Mouse (Mus musculus): Measurements from ENCODE around the gene Fam20b.
A peak's percentile ranks its signal among the peaks of the same experiment; 100 is the strongest.

The Fam20b gene

DNA sequence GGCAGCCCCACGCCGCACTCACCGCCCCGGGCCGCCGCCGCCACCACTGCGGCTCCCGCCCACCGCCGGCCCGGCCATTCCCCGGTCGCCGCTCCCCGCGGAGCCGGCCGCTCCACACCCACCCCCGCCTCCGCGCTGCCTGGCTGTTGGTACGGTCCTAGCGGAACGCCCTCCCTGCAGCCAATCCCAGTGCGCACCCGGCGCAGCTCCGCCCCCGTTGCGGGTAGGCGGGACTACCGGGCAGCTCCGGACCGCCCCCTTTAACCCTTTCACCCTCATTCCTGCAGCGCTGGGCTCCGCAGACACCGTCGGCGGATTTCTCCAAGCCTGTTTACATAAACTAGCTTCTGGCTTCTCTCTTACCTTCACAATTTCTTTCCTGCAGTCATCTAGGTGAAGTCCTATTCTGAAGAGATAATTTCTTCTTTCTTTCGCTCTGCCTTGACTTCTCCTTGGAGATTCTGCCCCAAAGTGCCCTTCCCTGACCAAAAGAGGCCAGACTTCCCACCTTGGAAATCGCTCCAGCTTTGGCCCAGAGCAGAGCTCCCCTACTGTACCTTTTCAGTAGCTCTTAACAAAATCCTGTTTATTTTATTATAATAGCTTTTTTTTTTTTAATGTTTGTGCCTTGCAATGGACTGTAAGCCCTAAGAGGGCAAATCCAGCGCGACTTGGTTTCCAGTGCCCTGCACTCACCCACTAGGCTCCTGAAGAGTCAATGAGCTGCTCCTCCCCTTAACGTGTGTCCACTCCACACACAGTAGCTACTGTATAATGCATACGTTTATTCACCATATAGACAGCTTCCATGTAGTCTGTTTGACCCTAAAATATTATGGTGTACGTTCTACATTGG is at the start of gene Fam20b:
Fam20b (minus strand) TSS at position 137 of the 856 bp plus-strand sequence.
- DNase-seq = peak; percentile 95 to 98

DNA sequence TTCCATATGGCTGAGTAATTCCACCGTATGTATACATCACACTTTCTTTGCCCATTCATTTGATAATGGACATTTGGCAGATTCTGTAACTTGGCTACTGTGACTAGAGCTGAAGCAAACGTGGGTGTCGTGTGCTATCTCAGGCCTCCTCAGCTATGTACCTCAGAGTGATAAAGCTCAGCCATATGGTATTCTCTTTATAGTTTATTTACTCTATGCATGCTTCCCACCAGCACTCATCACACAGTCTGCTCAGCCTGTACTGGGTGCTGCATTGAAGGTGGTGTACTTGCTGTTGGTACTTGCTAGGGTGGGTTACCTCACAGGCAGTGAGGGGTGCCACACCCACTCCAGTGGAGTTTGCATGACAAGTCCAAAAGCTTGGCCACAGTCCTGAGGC is 46.4 kb upstream of the Fam20b start:
- no peak for DNase-seq

DNA sequence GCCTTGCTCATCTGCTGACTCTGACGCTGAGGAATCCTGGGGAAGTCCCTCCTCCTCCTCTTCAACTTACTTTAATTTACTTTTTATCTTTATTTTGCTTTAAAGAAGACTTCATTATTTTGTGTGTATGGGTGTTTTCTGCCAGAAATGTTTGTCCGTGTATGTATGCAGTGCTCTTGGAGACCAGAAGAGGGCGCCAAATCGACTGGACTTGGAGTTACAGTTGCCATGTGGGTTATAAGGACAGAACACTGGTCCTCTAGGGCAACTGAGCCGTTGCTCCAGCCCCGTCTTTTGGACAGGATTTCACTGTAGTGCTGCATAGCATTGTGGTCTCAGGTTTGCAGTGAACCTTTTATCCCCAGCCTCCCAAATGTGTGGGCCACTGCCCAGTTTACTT is 45.7 kb upstream of the Fam20b start:
- no peak for DNase-seq

DNA sequence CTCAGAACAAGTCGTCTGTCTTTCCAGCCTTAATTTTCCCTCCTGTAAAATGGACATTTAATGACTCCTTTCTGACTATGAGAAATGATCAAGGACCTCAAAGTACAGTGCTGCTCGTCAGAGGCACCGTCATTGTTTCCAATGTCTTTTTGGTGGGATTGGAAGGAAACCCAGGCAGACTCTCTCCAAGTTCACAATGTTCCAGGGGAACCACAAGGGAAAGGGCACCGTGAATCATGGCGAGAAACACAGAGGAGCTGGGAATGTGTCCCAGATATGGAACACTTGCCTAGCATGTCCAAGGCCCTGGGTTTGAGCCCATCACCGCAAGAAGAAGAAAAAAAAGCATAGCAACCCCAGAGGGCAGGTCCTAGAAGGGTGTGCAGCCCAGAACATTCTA is 44.4 kb upstream of the Fam20b start:
- DNase-seq = no peak

DNA sequence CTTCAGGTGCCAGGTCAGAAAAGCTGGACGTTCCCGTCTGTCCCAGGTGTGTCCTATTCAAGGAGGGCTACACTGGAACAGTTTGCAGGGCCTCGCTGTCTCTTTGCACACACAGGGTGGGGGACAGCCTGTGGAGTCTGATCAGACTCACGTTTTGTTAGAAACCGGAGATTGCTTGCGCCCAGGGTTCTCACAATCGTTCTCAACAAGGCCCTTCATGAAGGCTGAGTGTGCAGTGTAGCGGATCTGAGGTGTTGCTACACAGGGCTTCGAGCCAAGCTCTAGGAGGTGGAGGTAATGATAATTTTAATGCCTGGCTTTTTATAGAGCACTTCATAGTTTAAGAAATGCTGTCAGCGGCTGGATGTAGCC is 42.5 kb upstream of the Fam20b start:
- no peak for DNase-seq

DNA sequence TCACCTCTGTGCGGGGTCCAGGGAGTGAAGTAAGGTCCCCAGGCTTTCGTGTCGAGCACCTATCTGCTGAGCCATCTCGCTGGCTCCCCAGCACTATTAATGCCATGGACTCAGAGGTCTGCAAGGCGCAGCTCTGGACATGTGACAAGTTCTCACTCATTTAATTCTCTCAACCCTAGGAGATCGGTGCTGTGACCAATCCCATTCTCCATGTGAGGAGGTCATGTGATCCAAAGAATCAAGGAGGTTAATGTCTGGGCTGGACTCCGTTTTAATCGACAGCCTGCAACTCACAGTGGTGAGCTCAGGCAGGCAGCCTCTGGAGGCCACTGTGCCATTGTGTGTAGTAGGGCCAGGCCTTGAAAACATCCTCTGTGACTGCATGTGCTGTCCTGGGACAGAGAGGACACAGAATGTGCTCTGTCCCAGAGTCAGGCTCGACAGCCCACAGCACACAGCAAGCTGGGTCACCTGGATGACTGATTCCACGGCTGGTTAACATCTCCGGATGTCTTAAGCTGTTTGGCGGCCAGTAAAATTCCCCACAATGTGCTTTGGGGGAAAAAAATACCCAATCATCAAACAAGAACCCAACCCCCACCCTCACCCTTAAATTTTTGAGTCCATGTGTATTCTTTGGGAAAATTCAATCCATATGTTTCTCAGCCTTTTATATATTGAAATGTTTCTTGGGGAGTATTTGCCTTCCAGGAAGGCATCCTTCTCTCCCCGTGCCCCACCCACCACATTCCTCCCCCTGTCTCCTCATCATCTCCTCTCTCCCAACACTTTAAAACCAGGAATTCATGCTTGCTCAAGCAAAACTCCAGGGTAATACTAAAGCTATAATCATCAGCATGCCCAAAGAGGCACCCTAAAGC is 41.9 kb upstream of the Fam20b start:
- DNase-seq = no peak

DNA sequence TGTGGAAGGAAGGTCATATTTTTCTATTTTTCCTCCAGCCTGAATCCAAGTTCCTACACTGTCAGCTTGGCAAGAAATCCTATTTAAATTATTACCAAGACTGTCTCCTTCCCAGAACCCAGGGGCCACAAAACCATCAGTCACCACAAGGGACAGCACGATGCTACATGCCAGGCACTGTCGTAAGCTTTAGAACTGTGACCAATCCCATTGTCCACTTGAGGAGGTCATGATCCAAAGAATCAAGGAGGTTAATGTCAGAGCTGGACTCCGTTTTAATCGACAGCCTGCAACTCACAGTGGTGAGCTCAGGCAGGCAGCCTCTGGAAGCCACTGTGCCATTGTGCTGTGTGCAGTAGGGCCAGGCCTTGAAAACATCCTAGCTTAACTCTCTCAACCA is 39.4 kb upstream of the Fam20b start:
- no peak for DNase-seq

DNA sequence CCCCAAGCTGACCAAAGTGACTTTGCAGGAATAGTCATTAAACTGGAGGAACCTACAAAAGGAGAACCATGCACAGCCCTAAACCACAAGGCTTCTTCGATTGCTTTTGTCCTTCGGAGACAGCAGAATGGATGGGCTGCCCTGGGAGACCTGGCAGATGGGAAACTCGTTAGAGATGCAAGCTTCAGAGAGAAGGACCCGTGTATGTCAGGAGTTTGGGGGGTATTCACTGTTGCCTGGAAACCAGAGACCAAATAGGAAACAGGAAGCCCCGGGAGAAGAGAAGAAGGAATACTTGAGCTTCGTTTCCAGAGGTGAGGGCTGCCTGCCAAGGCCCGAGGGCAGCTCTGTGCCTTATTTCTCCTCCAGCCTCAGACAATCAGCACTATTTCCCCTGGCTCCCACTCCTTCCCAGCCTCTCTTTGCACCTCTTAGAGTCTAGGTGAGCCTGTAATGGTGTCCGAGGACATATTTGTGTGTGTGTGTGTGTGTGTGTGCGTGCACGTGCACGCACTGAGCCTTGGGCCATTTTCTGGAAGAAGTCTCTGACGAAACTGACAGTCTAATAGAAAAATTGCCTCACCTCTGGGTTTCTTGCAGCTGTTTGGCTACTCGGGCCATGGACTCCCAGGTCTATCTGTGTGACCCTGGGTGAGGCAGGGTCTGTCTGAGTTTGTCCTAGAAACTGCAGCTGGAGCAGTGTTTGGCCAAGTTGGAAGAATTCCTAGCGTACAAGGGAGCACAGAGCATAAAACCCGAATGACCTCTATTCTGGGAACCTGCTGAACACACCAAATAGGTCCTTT is 35.9 kb upstream of the Fam20b start:
- DNase-seq = no peak

DNA sequence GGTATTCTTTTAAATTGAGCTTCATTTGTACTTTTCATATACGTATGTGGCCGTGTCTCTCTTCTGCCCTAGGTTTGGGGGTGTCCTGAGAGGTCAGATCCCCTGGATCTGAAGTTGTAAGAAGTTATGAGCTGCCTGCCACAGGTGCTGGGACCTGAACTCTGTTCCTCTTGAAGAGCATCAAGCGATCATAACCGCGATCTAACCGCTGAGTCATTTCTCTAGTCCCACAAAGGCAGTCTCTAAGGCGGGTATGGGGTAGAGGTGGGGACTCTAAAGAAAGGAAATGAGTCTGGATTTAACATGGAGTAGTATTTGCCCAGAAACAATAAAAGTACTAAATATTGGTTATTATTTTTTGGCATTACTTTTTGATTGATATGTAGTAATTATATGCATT is 34.1 kb upstream of the Fam20b start:
- no peak for DNase-seq

DNA sequence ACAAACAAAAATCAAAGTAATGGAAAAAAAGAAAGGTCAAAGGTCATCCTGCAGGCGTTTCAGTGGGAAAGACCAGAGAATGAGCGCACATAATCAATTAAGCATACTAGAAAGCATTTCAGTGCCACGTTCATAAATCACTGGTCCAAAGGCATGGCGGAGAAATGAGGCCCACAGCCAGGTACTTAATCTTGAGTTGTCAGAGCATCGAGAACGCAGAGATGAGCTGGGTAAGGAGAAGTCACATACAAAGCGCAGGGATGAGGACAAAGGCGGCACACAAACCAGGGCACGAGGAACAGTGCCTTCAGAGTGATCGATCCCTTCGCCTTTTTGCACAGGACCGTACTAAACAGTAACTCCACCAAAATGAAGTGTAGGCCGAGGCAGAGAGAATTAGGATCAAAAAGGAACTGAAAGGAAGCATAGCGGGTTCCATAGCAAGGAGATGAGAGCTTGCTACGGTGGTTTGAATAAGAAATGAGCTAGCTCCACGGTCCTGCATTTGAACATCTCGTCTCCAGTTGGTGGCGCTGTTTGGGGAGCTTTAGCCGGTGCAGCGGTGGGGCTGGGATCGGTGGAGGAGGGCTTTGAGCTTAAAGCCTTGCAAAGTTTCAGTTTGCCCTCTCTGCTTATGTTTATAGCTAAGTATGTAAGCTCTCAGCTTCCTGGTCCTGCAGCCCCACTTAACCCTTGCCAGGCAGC is 33.3 kb upstream of the Fam20b start:
- DNase-seq = peak; percentile 57 to 59

DNA sequence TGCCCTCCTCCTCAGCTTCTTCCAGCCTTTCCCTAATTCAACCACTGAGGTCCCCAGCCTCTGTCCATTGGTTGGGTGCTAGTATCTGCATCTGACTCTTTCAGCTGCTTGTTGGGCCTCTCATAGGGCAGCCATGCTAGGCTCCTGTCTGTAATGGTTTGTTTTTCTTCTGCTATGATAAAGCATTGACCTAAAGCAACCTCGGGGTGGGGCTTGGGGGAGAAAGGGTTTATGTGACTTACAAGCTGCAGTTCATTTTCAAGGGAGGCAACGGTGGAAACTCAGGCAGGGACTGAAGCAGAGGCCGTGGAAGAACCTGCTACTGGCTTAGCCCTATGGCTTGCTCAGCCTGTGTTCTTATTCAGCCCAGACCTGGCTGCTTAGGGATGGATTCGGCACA is 31.4 kb upstream of the Fam20b start:
- DNase-seq = no peak

DNA sequence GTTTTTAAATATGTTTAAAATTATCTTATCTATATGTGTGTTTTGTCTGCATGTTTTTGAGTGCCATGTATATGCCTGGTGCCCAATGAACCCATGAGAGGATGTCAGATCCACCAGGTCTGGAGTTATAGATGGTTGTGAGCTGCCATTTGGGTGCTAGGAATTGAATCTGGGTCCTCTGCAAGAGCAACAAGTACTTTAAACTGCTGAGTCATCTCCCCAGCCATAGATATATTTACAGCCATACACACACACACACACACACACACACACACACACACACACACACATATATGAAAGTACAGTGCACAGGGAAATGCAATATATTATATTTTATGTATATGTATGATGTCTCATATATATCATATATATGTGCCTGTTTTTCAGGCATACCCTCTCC is 30.2 kb upstream of the Fam20b start:
- no peak for DNase-seq

DNA sequence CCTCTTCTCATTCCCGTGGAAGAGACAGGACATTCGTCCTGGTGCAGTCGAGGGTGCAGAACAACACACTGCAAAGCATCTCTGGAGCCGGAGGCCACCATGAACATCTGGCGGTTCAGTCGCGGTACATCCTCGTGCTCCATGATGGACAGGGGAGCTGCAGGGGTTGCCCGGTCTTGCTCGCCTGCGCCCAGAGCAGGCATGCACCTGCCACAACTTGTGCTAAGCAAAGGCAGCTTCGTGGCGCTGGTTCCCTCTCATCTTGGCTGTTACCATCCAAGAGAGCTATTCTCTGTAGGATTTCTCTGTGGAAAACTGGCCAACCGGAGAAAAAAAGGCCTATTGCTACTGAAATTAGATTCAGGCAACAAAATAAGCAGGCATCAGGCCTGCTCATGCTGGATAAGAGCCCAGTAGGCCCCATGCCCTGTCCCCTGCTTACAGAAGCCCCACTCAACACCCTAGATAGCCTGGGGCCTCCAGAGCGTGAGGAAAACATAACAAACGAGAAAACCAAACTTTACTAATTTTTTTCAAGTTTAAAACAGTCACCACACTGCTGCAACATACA is 29.6 kb upstream of the Fam20b start:
- DNase-seq = no peak

DNA sequence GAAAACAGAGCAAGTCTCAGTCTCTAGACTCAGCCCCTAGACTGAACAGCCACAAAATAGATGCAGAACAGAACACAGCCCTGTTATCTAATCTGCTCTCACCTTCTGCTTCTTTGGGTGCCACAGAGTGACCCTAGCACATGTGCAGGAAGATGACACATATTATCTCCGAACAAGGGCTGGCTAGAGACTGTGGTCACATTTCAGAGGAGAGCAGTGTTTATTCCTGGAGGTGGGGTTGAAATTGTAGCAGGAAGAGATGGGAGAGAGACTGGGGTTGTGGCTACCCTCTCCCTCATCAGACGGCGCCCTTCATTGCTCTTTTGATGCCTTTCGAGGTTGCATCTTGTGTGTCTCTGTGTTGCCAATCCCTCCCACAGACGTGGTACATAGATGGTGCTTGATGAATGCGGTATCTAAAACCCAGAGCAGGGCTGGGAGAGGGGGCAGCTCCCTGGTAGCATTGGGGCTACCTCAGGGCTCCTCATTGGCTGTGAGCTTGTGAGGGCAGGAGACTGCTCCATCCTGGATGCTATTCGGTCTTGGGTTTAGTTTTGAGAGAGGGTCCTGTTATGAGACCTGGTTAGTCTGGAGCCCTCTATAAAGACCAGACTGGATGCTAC is 26.4 kb upstream of the Fam20b start:
- DNase-seq = no peak

DNA sequence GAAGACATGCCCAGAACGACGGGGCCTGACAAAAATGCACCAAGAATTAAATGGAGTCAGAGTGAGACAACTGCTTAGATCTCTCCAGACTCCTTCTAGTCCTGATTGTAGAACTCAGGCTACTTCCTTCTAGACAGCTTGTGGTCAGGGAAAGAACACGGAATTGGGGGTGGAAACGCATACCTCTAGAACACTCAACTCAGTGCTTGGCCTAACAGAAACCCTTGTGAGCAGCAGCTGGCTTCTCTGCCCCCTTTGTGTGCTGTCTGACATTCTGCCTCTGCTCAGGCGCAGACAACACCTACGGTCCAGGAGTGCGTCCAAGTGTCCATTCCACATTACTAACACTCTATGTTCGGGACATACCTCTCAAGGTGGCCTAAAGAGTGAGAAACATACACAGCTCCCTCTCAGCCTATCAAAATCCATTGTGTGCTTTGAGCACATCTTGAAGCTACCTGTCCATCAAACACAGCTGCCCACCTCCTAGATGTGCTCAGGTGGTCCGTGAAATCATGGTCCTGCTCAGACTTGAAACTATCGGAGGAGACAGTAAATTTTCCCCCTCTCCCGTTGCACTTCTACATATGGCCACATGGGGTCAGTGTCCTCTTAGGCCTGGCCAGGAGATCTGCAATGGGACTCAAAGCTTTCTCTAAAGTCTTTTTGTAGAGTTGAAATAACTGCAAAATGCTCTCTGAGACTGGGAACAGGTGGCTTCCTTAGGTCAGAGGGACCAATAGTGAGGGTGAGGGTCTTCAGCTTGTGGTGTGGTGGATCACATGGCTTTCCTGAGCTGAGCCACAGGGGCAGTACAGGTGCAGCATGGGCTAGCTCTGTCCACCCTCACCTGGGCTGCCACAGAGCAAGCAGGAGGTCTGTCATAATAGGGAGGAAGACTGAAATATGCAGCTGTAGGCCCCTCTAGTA is 22.9 kb upstream of the Fam20b start:
- peak; percentile 55 to 68 for DNase-seq

DNA sequence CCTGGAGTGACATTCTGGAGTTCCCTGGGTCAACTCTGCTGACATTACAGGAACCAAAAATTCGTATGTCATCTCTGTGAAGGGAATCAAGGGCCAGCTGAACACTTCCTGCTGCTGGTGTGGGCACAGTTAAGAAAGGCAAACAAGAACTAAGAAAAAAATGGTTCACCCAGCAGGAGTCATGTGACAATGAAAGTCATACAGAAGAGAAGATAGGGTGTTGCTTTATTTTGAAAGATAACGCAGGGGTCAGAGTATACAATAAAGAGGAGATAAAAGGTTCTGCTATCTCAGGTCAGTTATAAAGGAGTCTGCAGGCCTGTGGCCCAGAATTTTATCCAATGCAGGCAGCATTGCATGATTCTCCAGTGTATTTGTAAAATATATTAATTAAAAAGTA is 16.9 kb upstream of the Fam20b start:
- DNase-seq = no peak

DNA sequence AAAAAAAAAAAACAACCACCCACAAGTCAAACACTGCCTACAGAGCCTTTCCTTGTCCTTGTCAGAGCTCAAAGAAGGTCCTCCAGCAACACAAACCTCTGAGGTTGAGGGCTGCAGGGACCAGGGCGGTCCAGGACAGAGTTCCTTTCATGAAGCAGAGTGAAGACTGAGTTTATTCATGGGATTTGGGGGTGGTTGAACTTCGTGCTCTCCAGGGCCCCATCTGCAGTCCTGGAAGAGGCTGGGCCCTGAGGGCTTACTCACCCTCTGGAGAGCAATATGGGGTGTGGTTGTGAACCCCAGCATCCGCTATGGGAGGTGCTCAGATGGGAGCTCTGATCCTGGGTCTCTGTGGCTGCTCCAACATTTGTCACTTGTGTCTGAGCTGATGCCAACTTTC is 15.1 kb upstream of the Fam20b start:
- DNase-seq = no peak

DNA sequence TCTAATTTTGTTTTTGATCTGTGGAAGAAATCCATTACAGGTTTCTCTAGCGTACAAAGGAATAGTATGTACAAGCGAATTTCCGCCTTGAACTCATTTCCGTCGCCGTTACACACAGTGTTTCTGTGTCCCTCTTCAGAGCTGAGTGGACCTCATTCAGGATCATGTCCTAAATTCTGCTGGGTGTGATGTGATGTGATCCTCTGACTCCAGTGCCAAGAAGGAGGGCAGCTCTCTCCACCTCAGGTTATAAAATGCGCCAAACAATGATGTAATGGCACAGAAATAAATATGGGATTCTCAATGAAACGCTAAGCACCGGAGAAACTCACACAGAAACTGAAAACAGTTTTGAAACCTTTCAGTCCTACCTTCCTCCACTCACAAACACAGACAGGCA is 14.7 kb upstream of the Fam20b start:
- DNase-seq = no peak

DNA sequence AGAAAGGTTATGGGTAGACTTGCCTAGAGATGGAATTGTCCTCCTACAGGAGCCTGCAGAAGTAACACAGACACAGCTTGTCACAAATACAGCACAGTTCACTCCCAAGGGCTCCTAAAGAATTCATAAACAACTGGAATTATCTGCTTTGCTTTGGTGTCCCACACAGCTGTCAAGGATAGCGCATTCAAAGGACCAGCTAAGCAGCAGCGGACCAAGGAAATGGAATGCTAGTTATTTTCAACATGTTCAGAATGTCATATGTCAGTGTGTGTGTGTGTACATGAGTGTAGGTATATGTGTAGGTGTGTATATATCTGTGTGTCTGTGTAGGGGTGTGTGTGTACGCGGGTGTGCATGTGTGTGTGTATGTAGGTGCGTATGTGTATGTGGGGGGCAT is 14.1 kb upstream of the Fam20b start:
- DNase-seq = no peak

DNA sequence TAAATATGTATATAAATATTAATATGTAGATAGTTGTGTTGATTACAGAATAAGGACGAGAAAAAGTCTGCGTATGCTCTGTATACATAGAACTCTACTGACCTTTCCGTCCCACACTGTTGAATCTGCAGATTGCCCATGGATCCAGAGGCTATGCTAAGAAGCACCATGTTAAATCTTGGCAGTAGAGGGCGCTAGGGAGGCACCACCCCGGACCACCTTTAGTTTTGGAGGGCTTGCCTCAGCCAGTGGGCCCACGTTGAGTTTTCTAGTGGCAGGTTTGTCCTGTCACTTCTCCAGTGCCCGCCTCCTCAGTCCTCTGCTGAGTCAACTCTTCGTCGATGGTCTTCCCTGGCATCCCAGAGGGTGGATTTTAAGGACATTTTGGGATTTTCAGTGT is 11.9 kb upstream of the Fam20b start:
- no peak for DNase-seq

All from cerebellum, postnatal 36 days (tissue).